ENCODE assay signal across 10 mouse cellular contexts in the genomic region with DNA sequence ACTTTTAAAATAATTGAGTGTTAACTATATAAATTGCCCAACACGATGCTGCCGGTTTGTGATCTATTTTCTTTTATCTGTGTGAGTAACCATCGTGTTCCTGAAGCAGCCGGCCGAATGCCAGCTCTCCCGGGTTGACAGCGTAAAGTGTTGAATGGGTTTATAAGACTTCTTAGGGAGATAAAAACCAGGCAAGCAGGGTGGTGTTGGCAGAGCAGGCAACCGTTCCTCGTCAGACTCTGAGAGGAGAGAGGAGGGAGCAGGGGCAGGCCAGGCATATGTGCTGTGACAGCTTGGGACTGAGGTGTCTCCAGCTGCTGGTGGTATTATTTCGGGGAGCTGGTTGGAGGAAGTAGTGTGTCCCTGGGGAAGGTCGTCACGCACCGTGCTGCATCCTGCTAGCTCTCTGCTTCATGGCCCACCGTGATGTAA.
DNase-seq lines count a peak whose midpoint lies in the region; ATAC-seq lines count a peak whose summit lies in the region.
"Had no signal": no experiment of that assay in that cellular context is flagged by ENCODE, and none has a peak within 500 bp of the region (broad histone marks: within the 10 kb centered on the region; RNA-seq: fewer than 3 reads in every experiment).

No protein-coding gene starts in this region.

- peak overlapping the region; percentile 11; the same call in 1 of the 2 replicates for H3K27ac ChIP-seq in lung, embryonic 15.5 days
- H3K27ac ChIP-seq in stomach, embryonic 16.5 days (ENCODE audit: low read length), result no peak overlapping the region
- no peak overlapping the region for H3K27ac ChIP-seq in hindbrain, embryonic 13.5 days
- no peak overlapping the region for H3K27ac ChIP-seq in hindbrain, embryonic 11.5 days (ENCODE audit: low read depth, low read length)
- H3K27ac ChIP-seq: stomach, embryonic 15.5 days had no signal

- peak; percentile 84 for ATAC-seq in lung, embryonic 15.5 days (ENCODE audit: borderline replicate concordance, extremely low read depth, low FRiP score, low TSS enrichment)
- ATAC-seq in stomach, embryonic 16.5 days (ENCODE audit: insufficient read depth, low FRiP score), result peak; percentile 40; the same call in 1 of the 2 replicates
- ATAC-seq in hindbrain, embryonic 13.5 days (ENCODE audit: low FRiP score), result no peak
- ATAC-seq in hindbrain, embryonic 11.5 days (ENCODE audit: low FRiP score), result no peak

- H3K4me1 ChIP-seq in lung, embryonic 15.5 days, result peaks cover 9% of the 10 kb centered on the region; the same call in 1 of the 2 replicates
- 0 out of 2 replicates have a peak, but pooled peaks cover 8% of the 10 kb centered on the region for H3K4me1 ChIP-seq in stomach, embryonic 16.5 days (ENCODE audit: control insufficient read depth, insufficient read depth, low read length)
- H3K4me1 ChIP-seq in hindbrain, embryonic 13.5 days (replicated peaks), result peaks cover 6% of the 10 kb centered on the region; the same call in 1 of the 2 replicates
- no peaks in the 10 kb centered on the region for H3K4me1 ChIP-seq in hindbrain, embryonic 11.5 days (replicated peaks; ENCODE audit: control insufficient read depth, insufficient read depth, low read length)

- H3K36me3 ChIP-seq in lung, embryonic 15.5 days, result no peaks in the 10 kb centered on the region
- no peaks in the 10 kb centered on the region for H3K36me3 ChIP-seq in stomach, embryonic 16.5 days (ENCODE audit: control insufficient read depth, insufficient read depth, low read length)
- no peaks in the 10 kb centered on the region for H3K36me3 ChIP-seq in hindbrain, embryonic 13.5 days
- H3K36me3 ChIP-seq in hindbrain, embryonic 11.5 days (ENCODE audit: control insufficient read depth, insufficient read depth, low read length), result no peaks in the 10 kb centered on the region
- H3K36me3 ChIP-seq: stomach, embryonic 15.5 days had no signal

- 0 out of 2 replicates have a peak overlapping the region, but pooled peaks have one; percentile 4 for H3K4me2 ChIP-seq in lung, embryonic 15.5 days
- no peak overlapping the region for H3K4me2 ChIP-seq in stomach, embryonic 16.5 days (ENCODE audit: low read depth, low read length)
- H3K4me2 ChIP-seq in hindbrain, embryonic 13.5 days, result no peak overlapping the region
- no peak overlapping the region for H3K4me2 ChIP-seq in hindbrain, embryonic 11.5 days (replicated peaks; ENCODE audit: low read depth, low read length)
- H3K4me2 ChIP-seq: stomach, embryonic 15.5 days had no signal

- DNase-seq in adrenal gland, postnatal 25 days, result peak; percentile 9
- no peak for DNase-seq in adrenal gland, adult 2 months
- peak; percentile 64 for DNase-seq in ovary, adult 18-20 months (ENCODE audit: low spot score)
- no peak for DNase-seq in ovary, postnatal 14 days (ENCODE audit: low spot score)
- DNase-seq in hindbrain, embryonic 11.5 days (ENCODE audit: low spot score), result no peak
- DNase-seq: gastrocnemius, postnatal 25 days had no signal

- WGBS in lung, embryonic 15.5 days, result 16% methylated on average over 14 of the region's 14 CpGs
- 31% methylated on average over 14 of the region's 14 CpGs for WGBS in stomach, embryonic 16.5 days
- WGBS in hindbrain, embryonic 13.5 days, result 69% methylated on average over 14 of the region's 14 CpGs
- 71% methylated on average over 14 of the region's 14 CpGs for WGBS in hindbrain, embryonic 11.5 days

- no peak overlapping the region for H3K9ac ChIP-seq in lung, embryonic 15.5 days
- no peak overlapping the region for H3K9ac ChIP-seq in stomach, embryonic 16.5 days (ENCODE audit: low read length)
- no peak overlapping the region for H3K9ac ChIP-seq in hindbrain, embryonic 13.5 days
- no peak overlapping the region for H3K9ac ChIP-seq in hindbrain, embryonic 11.5 days (ENCODE audit: low read depth, low read length)
- H3K9ac ChIP-seq: stomach, embryonic 15.5 days had no signal

- no peak overlapping the region for H3K4me3 ChIP-seq in lung, embryonic 15.5 days
- H3K4me3 ChIP-seq in stomach, embryonic 16.5 days (replicated peaks; ENCODE audit: low read length), result no peak overlapping the region
- H3K4me3 ChIP-seq in hindbrain, embryonic 13.5 days, result no peak overlapping the region
- H3K4me3 ChIP-seq in hindbrain, embryonic 11.5 days (ENCODE audit: low read depth, low read length), result no peak overlapping the region
- H3K4me3 ChIP-seq: stomach, embryonic 15.5 days had no signal

- H3K27me3 ChIP-seq in lung, embryonic 15.5 days, result no peaks in the 10 kb centered on the region
- no peaks in the 10 kb centered on the region for H3K27me3 ChIP-seq in stomach, embryonic 16.5 days (ENCODE audit: control insufficient read depth, insufficient read depth, low read length)
- H3K27me3 ChIP-seq in hindbrain, embryonic 13.5 days, result 0 out of 2 replicates have a peak, but pooled peaks cover 2% of the 10 kb centered on the region
- no peaks in the 10 kb centered on the region for H3K27me3 ChIP-seq in hindbrain, embryonic 11.5 days (ENCODE audit: control insufficient read depth, insufficient read depth, low read length)
- H3K27me3 ChIP-seq: stomach, embryonic 15.5 days had no signal

- no peaks in the 10 kb centered on the region for H3K9me3 ChIP-seq in lung, embryonic 15.5 days
- H3K9me3 ChIP-seq in stomach, embryonic 16.5 days (replicated peaks; ENCODE audit: control insufficient read depth, low read length), result no peaks in the 10 kb centered on the region
- H3K9me3 ChIP-seq in hindbrain, embryonic 13.5 days, result no peaks in the 10 kb centered on the region
- no peaks in the 10 kb centered on the region for H3K9me3 ChIP-seq in hindbrain, embryonic 11.5 days (ENCODE audit: control insufficient read depth, low read length)
- H3K9me3 ChIP-seq: stomach, embryonic 15.5 days had no signal

Comparison
In these comparisons a context has a peak if more than half of its experiments do, and no peak if none do; other contexts are left out.
1. DNase-seq: peak in adrenal gland, postnatal 25 days (single experiment) and ovary, adult 18-20 months (single experiment); none in adrenal gland, adult 2 months (single experiment), ovary, postnatal 14 days (single experiment) and hindbrain, embryonic 11.5 days (single experiment).
2. ATAC-seq: peak in lung, embryonic 15.5 days (single experiment) and stomach, embryonic 16.5 days (single experiment); none in hindbrain, embryonic 13.5 days (single experiment) and hindbrain, embryonic 11.5 days (single experiment).